Mouse (Mus musculus): Measurements from ENCODE around the gene Cd47.

Gene Cd47

DNA sequence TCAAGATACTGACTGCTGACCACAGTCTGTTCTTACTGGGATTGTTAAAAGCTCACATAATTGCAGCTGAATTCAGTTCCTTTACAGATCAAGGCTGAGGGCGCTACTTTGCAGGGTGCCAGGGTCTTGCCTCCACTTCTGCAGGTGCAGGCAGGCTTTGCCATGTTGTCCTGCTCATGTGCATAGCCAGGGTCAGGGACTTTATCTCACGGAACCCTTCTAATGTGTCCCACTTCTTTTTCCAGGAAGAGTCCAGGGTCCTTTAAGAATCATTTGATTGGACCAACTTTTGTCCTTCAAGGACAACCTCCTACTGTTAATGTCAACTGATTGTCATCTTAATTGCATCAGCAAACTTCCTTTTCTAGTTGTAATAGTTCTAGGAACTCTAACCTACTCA, 77.7 kb downstream of the Cd47 start:
- Histone ChIP-seq H3K4me3 (replicated peaks; ENCODE audit: low read length) (no peak overlapping the region), H3K27me3 (ENCODE audit: insufficient read depth, low read length) (no peaks in the 10 kb centered on the region), H3K4me1 (replicated peaks; ENCODE audit: low read depth, low read length) (no peaks in the 10 kb centered on the region), H3K9me3 (ENCODE audit: low read length) (no peaks in the 10 kb centered on the region), H3K36me3 (ENCODE audit: insufficient read depth, low read length) (no peaks in the 10 kb centered on the region)
- TF ChIP-seq NANOG (IDR thresholded peaks at IDR 0.05; ENCODE audit: borderline replicate concordance, low read length) (no peak), POU5F1 (IDR thresholded peaks at IDR 0.05; ENCODE audit: borderline replicate concordance, low read length) (no peak), CTCF (conservative IDR thresholded peaks at IDR 0.05; ENCODE audit: low read length) (no peak)

DNA sequence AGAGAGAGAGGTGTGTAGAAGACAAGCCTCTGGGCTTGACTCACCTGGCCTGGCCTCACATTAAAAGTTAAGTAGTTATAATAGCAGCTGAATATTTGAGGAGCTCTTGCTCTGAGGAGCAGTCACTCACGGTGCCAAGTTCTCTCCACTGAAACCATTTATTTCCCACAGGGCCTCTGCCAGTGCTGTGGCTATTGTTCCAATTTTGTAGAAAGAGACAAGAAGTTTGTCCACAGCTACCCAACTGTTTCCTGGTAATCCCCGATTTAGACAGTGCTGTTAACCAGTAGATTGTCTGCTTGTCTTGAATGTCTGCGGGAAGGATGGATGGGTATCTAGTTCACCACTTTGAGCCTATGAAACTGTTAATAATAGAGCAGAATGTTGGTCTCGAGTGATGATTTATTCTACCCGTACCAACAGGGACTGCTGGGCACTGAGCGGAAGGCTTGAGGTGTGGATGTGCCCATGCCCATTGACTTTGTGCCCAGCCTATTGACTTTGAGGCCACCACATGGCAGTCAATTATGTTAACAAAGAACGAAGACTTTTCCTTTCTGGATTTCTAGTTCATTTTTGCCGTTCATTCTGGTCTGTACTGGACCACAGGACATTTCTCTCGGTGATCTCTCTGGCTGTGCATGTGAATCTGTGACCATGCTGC, 86.2 kb downstream of the Cd47 start:
- TF ChIP-seq POU5F1 (IDR thresholded peaks at IDR 0.05; ENCODE audit: borderline replicate concordance, low read length) (no peak), NANOG (IDR thresholded peaks at IDR 0.05; ENCODE audit: borderline replicate concordance, low read length) (no peak), CTCF (conservative IDR thresholded peaks at IDR 0.05; ENCODE audit: low read length) (no peak)

DNA sequence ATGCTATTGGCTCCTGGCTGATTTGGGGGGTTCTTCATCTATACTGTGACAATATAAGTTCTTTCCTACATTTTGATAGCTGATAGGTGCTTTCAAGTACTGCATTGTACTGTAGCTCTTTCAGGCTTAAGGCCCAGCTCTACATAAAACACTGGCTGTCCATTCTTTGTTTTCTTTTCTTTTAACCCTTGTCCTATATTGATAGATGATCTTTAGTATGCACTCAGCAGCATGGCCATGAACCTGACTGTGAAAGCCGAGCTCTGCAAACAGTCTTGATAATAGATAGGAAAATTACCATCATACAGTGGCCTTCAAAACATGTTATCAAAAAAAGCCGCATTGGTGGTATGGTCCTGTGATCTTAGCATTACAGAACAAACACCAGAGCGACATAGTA, 87.0 kb downstream of the Cd47 start:
- no peaks in the 10 kb centered on the region for H3K27me3 ChIP-seq (ENCODE audit: insufficient read depth, low read length)

More for the DNA sequence above, 86.2 kb downstream of the Cd47 start:
- Histone ChIP-seq H3K9me3 (ENCODE audit: low read length) (no peaks in the 10 kb centered on the region), H3K4me3 (replicated peaks; ENCODE audit: low read length) (no peak overlapping the region), H3K36me3 (ENCODE audit: insufficient read depth, low read length) (no peaks in the 10 kb centered on the region), H3K27me3 (ENCODE audit: insufficient read depth, low read length) (no peaks in the 10 kb centered on the region), H3K4me1 (replicated peaks; ENCODE audit: low read depth, low read length) (no peaks in the 10 kb centered on the region)

DNA sequence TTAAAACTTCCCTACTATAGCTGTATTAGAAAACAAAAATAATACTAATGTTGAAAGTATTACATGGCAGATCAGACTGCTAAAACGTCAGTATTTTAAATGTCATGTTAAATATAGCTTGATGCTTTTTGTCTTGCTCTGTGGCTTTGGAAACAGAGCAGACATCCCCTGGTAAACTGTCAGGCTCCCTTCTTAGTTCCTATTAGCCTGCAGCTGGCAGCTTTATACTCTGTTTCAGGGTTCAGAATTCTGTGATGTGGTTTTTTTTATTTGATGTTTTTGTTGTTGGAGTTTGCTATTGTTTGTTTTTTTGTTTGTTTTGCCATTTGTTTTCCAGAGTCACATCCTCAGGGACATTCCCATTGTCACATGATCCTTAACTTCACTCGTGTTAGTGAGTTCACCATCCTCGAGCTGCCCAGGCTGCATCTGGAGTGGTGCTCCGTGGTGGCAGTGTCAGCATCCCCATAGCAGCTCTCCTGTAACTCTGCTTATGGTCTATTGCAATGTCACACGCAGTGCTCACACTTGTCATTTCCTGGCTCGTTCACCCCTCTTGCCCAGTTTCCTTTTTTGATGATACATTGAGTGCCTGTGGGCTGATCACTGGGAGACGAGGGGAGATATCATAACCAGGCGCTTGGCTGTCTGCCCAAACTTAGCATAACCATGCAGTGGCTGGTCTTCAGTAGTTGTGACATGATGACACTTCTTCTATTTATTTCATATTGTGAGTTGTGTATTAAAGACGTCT, 87.7 kb downstream of the Cd47 start:
- Histone ChIP-seq H3K27me3 (ENCODE audit: insufficient read depth, low read length) (no peaks in the 10 kb centered on the region), H3K4me1 (replicated peaks; ENCODE audit: low read depth, low read length) (no peaks in the 10 kb centered on the region), H3K4me3 (replicated peaks; ENCODE audit: low read length) (no peak overlapping the region), H3K36me3 (ENCODE audit: insufficient read depth, low read length) (no peaks in the 10 kb centered on the region), H3K9me3 (ENCODE audit: low read length) (peaks cover 3% of the 10 kb centered on the region; the same call in 1 of the 2 replicates)
- no peak for TF ChIP-seq POU5F1 (IDR thresholded peaks at IDR 0.05; ENCODE audit: borderline replicate concordance, low read length)

More for the DNA sequence above, 87.0 kb downstream of the Cd47 start:
- no peaks in the 10 kb centered on the region for H3K36me3 ChIP-seq (ENCODE audit: insufficient read depth, low read length)
- H3K4me1 ChIP-seq (replicated peaks; ENCODE audit: low read depth, low read length): no peaks in the 10 kb centered on the region
- no peak overlapping the region for H3K4me3 ChIP-seq (replicated peaks; ENCODE audit: low read length)
- TF ChIP-seq NANOG (IDR thresholded peaks at IDR 0.05; ENCODE audit: borderline replicate concordance, low read length) (no peak), POU5F1 (IDR thresholded peaks at IDR 0.05; ENCODE audit: borderline replicate concordance, low read length) (no peak), CTCF (conservative IDR thresholded peaks at IDR 0.05; ENCODE audit: low read length) (no peak)
- H3K9me3 ChIP-seq (ENCODE audit: low read length): peaks cover 2% of the 10 kb centered on the region; the same call in 1 of the 2 replicates

DNA sequence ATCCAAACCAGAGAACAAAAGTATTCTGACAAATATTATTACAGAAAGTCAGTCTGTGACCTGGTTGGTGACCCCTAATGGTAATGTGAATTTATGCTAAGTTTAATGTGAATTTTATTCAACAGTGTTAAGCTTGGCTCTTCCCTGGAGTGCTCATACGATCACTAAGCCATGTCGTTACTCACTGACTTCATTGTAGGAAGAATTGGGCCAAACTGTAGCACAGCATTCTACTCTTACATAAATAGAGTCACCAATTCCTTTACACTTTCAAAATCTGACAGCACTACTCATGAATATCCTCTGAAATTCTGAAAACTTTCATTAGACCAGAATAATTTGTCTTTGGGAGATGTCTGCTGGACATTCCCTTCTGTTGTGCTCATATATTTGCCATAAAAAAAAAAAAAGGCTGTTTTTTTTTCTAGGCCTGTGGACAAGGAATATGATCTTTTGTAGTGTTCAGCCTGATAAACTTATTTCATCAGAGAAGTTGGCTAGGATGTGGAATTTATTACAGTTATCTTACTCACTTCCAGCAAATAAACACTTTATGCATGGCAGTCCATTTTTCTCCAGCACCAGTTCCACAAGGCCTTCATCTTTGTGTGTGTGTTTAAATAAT, 88.8 kb downstream of the Cd47 start:
- Histone ChIP-seq H3K4me3 (replicated peaks; ENCODE audit: low read length) (no peak overlapping the region), H3K27me3 (ENCODE audit: insufficient read depth, low read length) (no peaks in the 10 kb centered on the region), H3K4me1 (replicated peaks; ENCODE audit: low read depth, low read length) (peaks cover under 1% of the 10 kb centered on the region; the same call in 1 of the 2 replicates), H3K9me3 (ENCODE audit: low read length) (peaks cover 3% of the 10 kb centered on the region; the same call in 1 of the 2 replicates), H3K36me3 (ENCODE audit: insufficient read depth, low read length) (no peaks in the 10 kb centered on the region)
- TF ChIP-seq POU5F1 (IDR thresholded peaks at IDR 0.05; ENCODE audit: borderline replicate concordance, low read length) (no peak), NANOG (IDR thresholded peaks at IDR 0.05; ENCODE audit: borderline replicate concordance, low read length) (no peak), CTCF (conservative IDR thresholded peaks at IDR 0.05; ENCODE audit: low read length) (no peak)

- Histone ChIP-seq H3K27me3 (ENCODE audit: insufficient read depth, low read length) (no peaks in the 10 kb centered on the region), H3K9me3 (ENCODE audit: low read length) (peaks cover 3% of the 10 kb centered on the region; the same call in 1 of the 2 replicates), H3K4me1 (replicated peaks; ENCODE audit: low read depth, low read length) (peaks cover 7% of the 10 kb centered on the region; the same call in 1 of the 2 replicates), H3K4me3 (replicated peaks; ENCODE audit: low read length) (no peak overlapping the region), H3K36me3 (ENCODE audit: insufficient read depth, low read length) (no peaks in the 10 kb centered on the region)
- TF ChIP-seq CTCF (conservative IDR thresholded peaks at IDR 0.05; ENCODE audit: low read length) (no peak), POU5F1 (IDR thresholded peaks at IDR 0.05; ENCODE audit: borderline replicate concordance, low read length) (no peak), NANOG (IDR thresholded peaks at IDR 0.05; ENCODE audit: borderline replicate concordance, low read length) (no peak)
Observed at GRCm38 (mm10) chr16:49892252-49892651, 91.9 kb downstream of the Cd47 start.

DNA sequence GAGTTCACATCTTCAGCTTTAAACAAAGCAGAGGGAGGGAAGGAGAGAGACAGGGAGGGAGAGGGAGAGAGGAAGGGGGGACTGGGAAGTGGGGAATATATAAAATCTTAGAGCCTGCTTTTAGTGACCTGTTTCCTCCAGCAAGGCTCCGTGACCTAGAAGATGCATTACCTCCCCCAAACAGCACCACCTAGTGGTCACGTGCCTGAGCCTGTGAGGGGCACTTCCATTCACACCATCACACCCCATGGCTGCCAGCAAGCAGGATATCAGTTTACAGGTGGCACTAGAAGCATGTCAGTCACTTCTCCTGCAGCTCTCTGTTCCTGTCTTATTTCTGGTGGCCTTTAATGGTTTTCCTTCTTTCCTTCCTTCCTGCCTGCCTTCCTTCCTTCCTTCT, 92.6 kb downstream of the Cd47 start:
- Histone ChIP-seq H3K9me3 (ENCODE audit: low read length) (peaks cover 3% of the 10 kb centered on the region; the same call in 1 of the 2 replicates), H3K36me3 (ENCODE audit: insufficient read depth, low read length) (no peaks in the 10 kb centered on the region), H3K27me3 (ENCODE audit: insufficient read depth, low read length) (no peaks in the 10 kb centered on the region), H3K4me1 (replicated peaks; ENCODE audit: low read depth, low read length) (peaks cover 7% of the 10 kb centered on the region; the same call in 1 of the 2 replicates), H3K4me3 (replicated peaks; ENCODE audit: low read length) (no peak overlapping the region)
- TF ChIP-seq CTCF (conservative IDR thresholded peaks at IDR 0.05; ENCODE audit: low read length) (peak; percentile 62), NANOG (IDR thresholded peaks at IDR 0.05; ENCODE audit: borderline replicate concordance, low read length) (no peak), POU5F1 (IDR thresholded peaks at IDR 0.05; ENCODE audit: borderline replicate concordance, low read length) (no peak)

- TF ChIP-seq CTCF (conservative IDR thresholded peaks at IDR 0.05; ENCODE audit: low read length) (no peak), NANOG (IDR thresholded peaks at IDR 0.05; ENCODE audit: borderline replicate concordance, low read length) (no peak), POU5F1 (IDR thresholded peaks at IDR 0.05; ENCODE audit: borderline replicate concordance, low read length) (no peak)
- no peaks in the 10 kb centered on the region for H3K27me3 ChIP-seq (ENCODE audit: insufficient read depth, low read length)
- H3K4me3 ChIP-seq (replicated peaks; ENCODE audit: low read length): no peak overlapping the region
- peaks cover 3% of the 10 kb centered on the region; the same call in 1 of the 2 replicates for H3K9me3 ChIP-seq (ENCODE audit: low read length)
- peaks cover 7% of the 10 kb centered on the region; the same call in 1 of the 2 replicates for H3K4me1 ChIP-seq (replicated peaks; ENCODE audit: low read depth, low read length)
- no peaks in the 10 kb centered on the region for H3K36me3 ChIP-seq (ENCODE audit: insufficient read depth, low read length)
Observed at GRCm38 (mm10) chr16:49894624-49895023, 94.3 kb downstream of the Cd47 start.

All from E14TG2a.4 (cell line).